Mouse (Mus musculus) cerebral cortex, adult 2 months (tissue): ENCODE measurements around the gene Diaph2.

ENCODE experiments used
- WGBS: fragments of 180-500 bp; shearing (Covaris S2); methylation state at CpG from one replicate; pipeline ENCODE4 v1.1.7; 2018; 5-methylcytosine and 5-hydroxymethylcytosine counted together

Diaph2 gene

GRCm38 (mm10) chrX:129749571-129750061, at the start of gene Diaph2:
Gene Diaph2, plus strand, starts transcription at chrX:129749742.
- 3% methylated on average over 49 of the region's 49 CpGs for WGBS

- WGBS: 65% methylated on average over 6 of the region's 6 CpGs
These were observed 47.8 kb upstream of the Diaph2 start for GRCm38 (mm10) chrX:129701634-129702312.

GRCm38 (mm10) chrX:129709656-129710055, 39.9 kb upstream of the Diaph2 start:
- 80% methylated on average over 2 of the region's 2 CpGs for WGBS

GRCm38 (mm10) chrX:129728717-129729220, 20.8 kb upstream of the Diaph2 start:
- 53% methylated on average over 2 of the region's 2 CpGs for WGBS

- 38% methylated on average over 1 of the region's 1 CpGs for WGBS
These were observed 13.0 kb upstream of the Diaph2 start for GRCm38 (mm10) chrX:129736562-129736961.

GRCm38 (mm10) chrX:129742981-129743380, 6.6 kb upstream of the Diaph2 start:
- 87% methylated on average over 3 of the region's 3 CpGs for WGBS

GRCm38 (mm10) chrX:129745976-129746375, 3.6 kb upstream of the Diaph2 start:
- 67% methylated on average over 3 of the region's 3 CpGs for WGBS

- 13% methylated on average over 1 of the region's 1 CpGs for WGBS
These were observed 440 bp upstream of the Diaph2 start for GRCm38 (mm10) chrX:129749102-129749501.

- WGBS: 0% methylated on average over 31 of the region's 31 CpGs
These were observed 590 bp downstream of the Diaph2 start for GRCm38 (mm10) chrX:129750094-129750569.

- WGBS: 6% methylated on average over 6 of the region's 6 CpGs
These were observed 1.1 kb downstream of the Diaph2 start for GRCm38 (mm10) chrX:129750606-129751005.

GRCm38 (mm10) chrX:129762649-129763048, 13.1 kb downstream of the Diaph2 start:
- WGBS: 66% methylated on average over 2 of the region's 2 CpGs

GRCm38 (mm10) chrX:129765378-129765777, 15.8 kb downstream of the Diaph2 start:
- WGBS: 21% methylated on average over 2 of the region's 2 CpGs

- 84% methylated on average over 1 of the region's 1 CpGs for WGBS
These were observed 17.3 kb downstream of the Diaph2 start for GRCm38 (mm10) chrX:129766811-129767210.

- WGBS: 23% methylated on average over 2 of the region's 2 CpGs
These were observed 21.1 kb downstream of the Diaph2 start for GRCm38 (mm10) chrX:129770625-129771024.

GRCm38 (mm10) chrX:129773556-129774255, 24.2 kb downstream of the Diaph2 start:
- 43% methylated on average over 11 of the region's 11 CpGs for WGBS

- WGBS: 45% methylated on average over 3 of the region's 3 CpGs
These were observed 24.9 kb downstream of the Diaph2 start for GRCm38 (mm10) chrX:129774478-129774877.

GRCm38 (mm10) chrX:129776761-129777160, 27.2 kb downstream of the Diaph2 start:
- 89% methylated on average over 1 of the region's 1 CpGs for WGBS

GRCm38 (mm10) chrX:129777404-129777962, 27.9 kb downstream of the Diaph2 start:
- WGBS: 85% methylated on average over 4 of the region's 4 CpGs

GRCm38 (mm10) chrX:129781844-129782243, 32.3 kb downstream of the Diaph2 start:
- 86% methylated on average over 2 of the region's 2 CpGs for WGBS

GRCm38 (mm10) chrX:129784062-129784461, 34.5 kb downstream of the Diaph2 start:
- WGBS: 89% methylated on average over 5 of the region's 5 CpGs

- WGBS: 93% methylated on average over 2 of the region's 2 CpGs
These were observed 50.4 kb downstream of the Diaph2 start for GRCm38 (mm10) chrX:129799920-129800319.

- 22% methylated on average over 2 of the region's 2 CpGs for WGBS
These were observed 82.4 kb downstream of the Diaph2 start for GRCm38 (mm10) chrX:129831903-129832302.
